Mouse (Mus musculus): Measurements from ENCODE around the gene Dock2.

DNA sequence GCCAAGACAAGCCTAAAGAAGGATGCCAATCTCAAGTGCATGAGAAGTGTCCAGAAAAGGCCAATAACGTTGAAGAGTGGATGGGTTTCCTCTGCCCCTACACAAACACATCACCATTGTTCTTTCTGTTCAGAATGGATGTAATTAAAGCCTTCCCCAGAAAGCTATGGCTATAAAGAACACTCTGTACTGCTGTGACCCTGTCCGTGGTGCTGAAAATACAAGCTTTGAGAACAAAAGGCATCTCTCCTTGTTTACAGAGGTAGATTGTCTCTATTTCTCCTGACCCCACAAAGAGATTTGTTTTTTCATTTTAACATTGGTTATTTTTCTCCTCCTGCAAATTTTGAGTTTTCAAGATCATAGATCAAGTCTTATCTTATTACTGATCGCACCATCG is 335.8 kb downstream of the Dock2 start:
- TF ChIP-seq CTCF (IDR thresholded peaks at IDR 0.05; ENCODE audit: borderline replicate concordance, extremely low read depth, insufficient read depth, insufficient read length) (no peak), POLR2A (IDR thresholded peaks at IDR 0.05; ENCODE audit: borderline replicate concordance, extremely low read depth, insufficient read depth, insufficient read length, poor library complexity, severe bottlenecking) (no peak)
